Mouse (Mus musculus): ENCODE results near the gene Arpc1a. TPM values are rescaled to one million over a fixed set of nuclear protein-coding genes. Genes with fewer than 3 reads are reported as not detected.
"Not testable (repeated sequence)": the region's sequence is repeated elsewhere in the genome, so short reads cannot be mapped to it uniquely, and the experiment has no call there.

Gene Arpc1a
- polyA plus RNA-seq (2014; fragmentation: Nextera tagmentation; extraction: Ambion mirVana) = 150 and 152 TPM in 2 replicates

- peak within 1 kb of the TSS; percentile 89 for H3K4me3 ChIP-seq (ENCODE audit: low read depth, low read length)
- WGBS = under 1% methylated on average over 54 of the region's 54 CpGs
- no peaks in the 10 kb centered on the region for H3K9me3 ChIP-seq (ENCODE audit: control insufficient read depth, low read depth, low read length)
- H3K4me1 ChIP-seq (ENCODE audit: control insufficient read depth, insufficient read depth, low read length) = peaks cover 9% of the 10 kb centered on the region; the same call in 1 of the 2 replicates
- H3K27me3 ChIP-seq (ENCODE audit: control insufficient read depth, insufficient read depth, low read length) = no peaks in the 10 kb centered on the region
- H3K4me2 ChIP-seq (replicated peaks; ENCODE audit: low read depth, low read length) = peak within 1 kb of the TSS; percentile 87
- H3K36me3 ChIP-seq (ENCODE audit: control insufficient read depth, insufficient read depth, low read length) = no peaks in the 10 kb centered on the region
- peak; percentile 97 for ATAC-seq (ENCODE audit: insufficient number of reproducible peaks, insufficient read depth, low FRiP score, low read depth)
- H3K9ac ChIP-seq (replicated peaks; ENCODE audit: low read depth, low read length) = peak within 1 kb of the TSS; percentile 87
- peak within 1 kb of the TSS; percentile 39; the same call in 1 of the 2 replicates for H3K27ac ChIP-seq (ENCODE audit: low read length)
Measured at GRCm38 (mm10) chr5:145083632-145084451, at the start of gene Arpc1a, which contains the start of gene Kpna7. Gene Arpc1a, plus strand, starts transcription at chr5:145083830. Gene Kpna7, minus strand, starts transcription at chr5:145084030.

- Histone ChIP-seq H3K27ac (ENCODE audit: low read length) (no peak overlapping the region), H3K27me3 (ENCODE audit: control insufficient read depth, insufficient read depth, low read length) (no peaks in the 10 kb centered on the region), H3K9me3 (ENCODE audit: control insufficient read depth, low read depth, low read length) (no peaks in the 10 kb centered on the region), H3K4me2 (replicated peaks; ENCODE audit: low read depth, low read length) (no peak overlapping the region), H3K36me3 (ENCODE audit: control insufficient read depth, insufficient read depth, low read length) (no peaks in the 10 kb centered on the region), H3K4me1 (ENCODE audit: control insufficient read depth, insufficient read depth, low read length) (no peaks in the 10 kb centered on the region), H3K9ac (replicated peaks; ENCODE audit: low read depth, low read length) (no peak overlapping the region), H3K4me3 (ENCODE audit: low read depth, low read length) (no peak overlapping the region)
- 41% methylated on average over 4 of the region's 4 CpGs for WGBS
- no peak for ATAC-seq (ENCODE audit: insufficient number of reproducible peaks, insufficient read depth, low FRiP score, low read depth)
Measured at GRCm38 (mm10) chr5:145041628-145042027, 42.0 kb upstream of the Arpc1a start.

GRCm38 (mm10) chr5:145042690-145043089, 40.9 kb upstream of the Arpc1a start, which contains the start of gene 1700018F24Rik:
Gene 1700018F24Rik, plus strand, starts transcription at chr5:145042990.
- not testable (repeated sequence) for H3K27ac ChIP-seq (ENCODE audit: low read length); H3K9me3 ChIP-seq (ENCODE audit: control insufficient read depth, low read depth, low read length); H3K9ac ChIP-seq (replicated peaks; ENCODE audit: low read depth, low read length); H3K4me3 ChIP-seq (ENCODE audit: low read depth, low read length); H3K36me3 ChIP-seq (ENCODE audit: control insufficient read depth, insufficient read depth, low read length); H3K4me1 ChIP-seq (ENCODE audit: control insufficient read depth, insufficient read depth, low read length); H3K27me3 ChIP-seq (ENCODE audit: control insufficient read depth, insufficient read depth, low read length); H3K4me2 ChIP-seq (replicated peaks; ENCODE audit: low read depth, low read length); ATAC-seq (ENCODE audit: insufficient number of reproducible peaks, insufficient read depth, low FRiP score, low read depth)
- 67% methylated on average over 3 of the region's 3 CpGs for WGBS

GRCm38 (mm10) chr5:145054187-145054586, 29.4 kb upstream of the Arpc1a start:
- H3K4me1 ChIP-seq (ENCODE audit: control insufficient read depth, insufficient read depth, low read length); H3K9ac ChIP-seq (replicated peaks; ENCODE audit: low read depth, low read length); H3K27me3 ChIP-seq (ENCODE audit: control insufficient read depth, insufficient read depth, low read length); H3K9me3 ChIP-seq (ENCODE audit: control insufficient read depth, low read depth, low read length); H3K27ac ChIP-seq (ENCODE audit: low read length); ATAC-seq (ENCODE audit: insufficient number of reproducible peaks, insufficient read depth, low FRiP score, low read depth); H3K36me3 ChIP-seq (ENCODE audit: control insufficient read depth, insufficient read depth, low read length); H3K4me3 ChIP-seq (ENCODE audit: low read depth, low read length); H3K4me2 ChIP-seq (replicated peaks; ENCODE audit: low read depth, low read length): not testable (repeated sequence)
- WGBS = 46% methylated on average over 3 of the region's 3 CpGs

- Histone ChIP-seq H3K4me2 (replicated peaks; ENCODE audit: low read depth, low read length) (no peak overlapping the region), H3K4me1 (ENCODE audit: control insufficient read depth, insufficient read depth, low read length) (no peaks in the 10 kb centered on the region), H3K27ac (ENCODE audit: low read length) (no peak overlapping the region), H3K9ac (replicated peaks; ENCODE audit: low read depth, low read length) (no peak overlapping the region), H3K27me3 (ENCODE audit: control insufficient read depth, insufficient read depth, low read length) (no peaks in the 10 kb centered on the region), H3K9me3 (ENCODE audit: control insufficient read depth, low read depth, low read length) (no peaks in the 10 kb centered on the region), H3K4me3 (ENCODE audit: low read depth, low read length) (no peak overlapping the region), H3K36me3 (ENCODE audit: control insufficient read depth, insufficient read depth, low read length) (no peaks in the 10 kb centered on the region)
- WGBS = 85% methylated on average over 8 of the region's 8 CpGs
- no peak for ATAC-seq (ENCODE audit: insufficient number of reproducible peaks, insufficient read depth, low FRiP score, low read depth)
Measured at GRCm38 (mm10) chr5:145057907-145058306, 25.7 kb upstream of the Arpc1a start.

GRCm38 (mm10) chr5:145058722-145059121, 24.9 kb upstream of the Arpc1a start:
- Histone ChIP-seq H3K4me1 (ENCODE audit: control insufficient read depth, insufficient read depth, low read length) (no peaks in the 10 kb centered on the region), H3K36me3 (ENCODE audit: control insufficient read depth, insufficient read depth, low read length) (no peaks in the 10 kb centered on the region), H3K27ac (ENCODE audit: low read length) (no peak overlapping the region), H3K9me3 (ENCODE audit: control insufficient read depth, low read depth, low read length) (no peaks in the 10 kb centered on the region), H3K27me3 (ENCODE audit: control insufficient read depth, insufficient read depth, low read length) (no peaks in the 10 kb centered on the region), H3K4me2 (replicated peaks; ENCODE audit: low read depth, low read length) (no peak overlapping the region), H3K9ac (replicated peaks; ENCODE audit: low read depth, low read length) (no peak overlapping the region), H3K4me3 (ENCODE audit: low read depth, low read length) (no peak overlapping the region)
- ATAC-seq (ENCODE audit: insufficient number of reproducible peaks, insufficient read depth, low FRiP score, low read depth) = no peak
- 90% methylated on average over 7 of the region's 7 CpGs for WGBS

- no peak overlapping the region for H3K9ac ChIP-seq (replicated peaks; ENCODE audit: low read depth, low read length)
- no peaks in the 10 kb centered on the region for H3K36me3 ChIP-seq (ENCODE audit: control insufficient read depth, insufficient read depth, low read length)
- H3K4me2 ChIP-seq (replicated peaks; ENCODE audit: low read depth, low read length) = no peak overlapping the region
- H3K27ac ChIP-seq (ENCODE audit: low read length) = no peak overlapping the region
- 0 out of 2 replicates have a peak, but pooled peaks have one; percentile 33 for ATAC-seq (ENCODE audit: insufficient number of reproducible peaks, insufficient read depth, low FRiP score, low read depth)
- no peaks in the 10 kb centered on the region for H3K9me3 ChIP-seq (ENCODE audit: control insufficient read depth, low read depth, low read length)
- WGBS = 77% methylated on average over 2 of the region's 2 CpGs
- H3K4me1 ChIP-seq (ENCODE audit: control insufficient read depth, insufficient read depth, low read length) = no peaks in the 10 kb centered on the region
- no peak overlapping the region for H3K4me3 ChIP-seq (ENCODE audit: low read depth, low read length)
- H3K27me3 ChIP-seq (ENCODE audit: control insufficient read depth, insufficient read depth, low read length) = no peaks in the 10 kb centered on the region
Measured at GRCm38 (mm10) chr5:145059524-145059923, 24.1 kb upstream of the Arpc1a start.

GRCm38 (mm10) chr5:145064765-145065340, 18.8 kb upstream of the Arpc1a start:
- Histone ChIP-seq H3K4me3 (ENCODE audit: low read depth, low read length) (no peak overlapping the region), H3K27me3 (ENCODE audit: control insufficient read depth, insufficient read depth, low read length) (no peaks in the 10 kb centered on the region), H3K36me3 (ENCODE audit: control insufficient read depth, insufficient read depth, low read length) (no peaks in the 10 kb centered on the region), H3K9ac (replicated peaks; ENCODE audit: low read depth, low read length) (no peak overlapping the region), H3K4me1 (ENCODE audit: control insufficient read depth, insufficient read depth, low read length) (no peaks in the 10 kb centered on the region), H3K4me2 (replicated peaks; ENCODE audit: low read depth, low read length) (no peak overlapping the region), H3K9me3 (ENCODE audit: control insufficient read depth, low read depth, low read length) (no peaks in the 10 kb centered on the region), H3K27ac (ENCODE audit: low read length) (no peak overlapping the region)
- WGBS = 95% methylated on average over 1 of the region's 1 CpGs
- no peak for ATAC-seq (ENCODE audit: insufficient number of reproducible peaks, insufficient read depth, low FRiP score, low read depth)

Measured in stomach, embryonic 14.5 days (tissue).